Mouse (Mus musculus) olfactory bulb, adult 2 months (tissue): ENCODE measurements around the gene Fam163b. TPM values are rescaled to one million over a fixed set of nuclear protein-coding genes. Genes with fewer than 3 reads are reported as not detected.
A peak's percentile ranks its signal among the peaks of the same experiment; 100 is the strongest.

Experiments
- H3K27ac ChIP-seq: fragments of 200-500 bp; 2 replicates; pipeline ENCODE4 v1.5.1; 2012; ENCODE audit warnings: low read depth, low read length; ENCODE audit not compliant: insufficient read depth
- H3K4me1 ChIP-seq: fragments of 200-500 bp; 2 replicates; pipeline ENCODE4 v1.6.1; 2012; ENCODE audit warnings: low read length; ENCODE audit not compliant: control insufficient read depth, insufficient read depth
- H3K4me3 ChIP-seq: fragments of 200-500 bp; 2 replicates; pipeline ENCODE4 v1.5.1; 2012; ENCODE audit warnings: mild to moderate bottlenecking, low read depth, low read length, moderate library complexity; ENCODE audit not compliant: insufficient read depth
- CTCF ChIP-seq: fragments of 200-500 bp; IDR thresholded peaks from 2 replicates; pipeline ENCODE4 v1.5.1; 2012; ENCODE audit warnings: low read depth, mild to moderate bottlenecking, low read length, moderate library complexity; ENCODE audit not compliant: insufficient read depth
- POLR2A ChIP-seq: fragments of 200-500 bp; IDR thresholded peaks from 2 replicates; pipeline ENCODE4 v1.6.1; 2012; ENCODE audit warnings: mild to moderate bottlenecking, low read depth, low read length, moderate library complexity; ENCODE audit not compliant: insufficient read depth
- WGBS: fragments of 180-500 bp; shearing (Covaris S2); methylation state at CpG from one replicate; pipeline ENCODE4 v1.1.7; 2018; 5-methylcytosine and 5-hydroxymethylcytosine counted together
- polyA plus RNA-seq: library from polyadenylated mRNA; stranded (reverse); fragments of >200 nt; gene quantifications from 2 replicates; pipeline ENCODE4 v1.2.4, GENCODE M21; 2012; ENCODE audit warnings: low replicate concordance; ENCODE audit not compliant: missing spikeins, insufficient read depth, insufficient read length

The Fam163b gene
- polyA plus RNA-seq, 1 experiment: not detected

GRCm38 (mm10) chr2:27085801-27086200, 56.5 kb downstream of the Fam163b start:
- Histone ChIP-seq H3K4me1 (peaks cover 35% of the 10 kb centered on the region), H3K4me3 (no peak overlapping the region), H3K27ac (no peak overlapping the region)
- no peak for TF ChIP-seq POLR2A
- no peak for TF ChIP-seq CTCF
- WGBS: 37% methylated on average over 2 of the region's 2 CpGs

- Histone ChIP-seq H3K27ac (no peak overlapping the region), H3K4me3 (no peak overlapping the region), H3K4me1 (peaks cover 38% of the 10 kb centered on the region)
- TF ChIP-seq CTCF (no peak), POLR2A (no peak)
- WGBS: 41% methylated on average over 8 of the region's 8 CpGs
Measured at GRCm38 (mm10) chr2:27084963-27085362, 57.3 kb downstream of the Fam163b start.

- H3K4me3 ChIP-seq: no peak overlapping the region
- H3K27ac ChIP-seq: no peak overlapping the region
- H3K4me1 ChIP-seq: peaks cover 48% of the 10 kb centered on the region
- TF ChIP-seq CTCF: no peak
- TF ChIP-seq POLR2A: no peak
- WGBS: 84% methylated on average over 12 of the region's 12 CpGs
Measured at GRCm38 (mm10) chr2:27083761-27084475, 58.4 kb downstream of the Fam163b start.

GRCm38 (mm10) chr2:27079649-27080048, 62.6 kb downstream of the Fam163b start:
- Histone ChIP-seq H3K4me1 (peaks cover 38% of the 10 kb centered on the region), H3K27ac (0 out of 2 replicates have a peak overlapping the region, but pooled peaks have one; percentile 9), H3K4me3 (no peak overlapping the region)
- WGBS: 54% methylated on average over 2 of the region's 2 CpGs
- no peak for TF ChIP-seq CTCF
- TF ChIP-seq POLR2A: no peak

- Histone ChIP-seq H3K4me3 (no peak within 1 kb of the TSS), H3K4me1 (peaks cover 35% of the 10 kb centered on the region), H3K27ac (0 out of 2 replicates have a peak within 1 kb of the TSS, but pooled peaks have one; percentile 9)
- no peak for TF ChIP-seq CTCF
- no peak for TF ChIP-seq POLR2A
- WGBS: 44% methylated on average over 10 of the region's 10 CpGs
Measured at GRCm38 (mm10) chr2:27079152-27079584, 63.1 kb downstream of the Fam163b start, which contains the start of gene Adamtsl2. Adamtsl2 (plus strand) TSS chr2:27079379.

GRCm38 (mm10) chr2:27078312-27078711, 64.0 kb downstream of the Fam163b start:
- H3K4me3 ChIP-seq: no peak overlapping the region
- WGBS: 48% methylated on average over 2 of the region's 2 CpGs
- no peak for TF ChIP-seq CTCF
- TF ChIP-seq POLR2A: no peak
- H3K4me1 ChIP-seq: peaks cover 29% of the 10 kb centered on the region
- H3K27ac ChIP-seq: no peak overlapping the region

- no peak overlapping the region for H3K27ac ChIP-seq
- no peak for TF ChIP-seq CTCF
- TF ChIP-seq POLR2A: no peak
- WGBS: 46% methylated on average over 10 of the region's 10 CpGs
- peaks cover 29% of the 10 kb centered on the region for H3K4me1 ChIP-seq
- no peak overlapping the region for H3K4me3 ChIP-seq
Measured at GRCm38 (mm10) chr2:27077655-27078244, 64.5 kb downstream of the Fam163b start.

- 86% methylated on average over 3 of the region's 3 CpGs for WGBS
- TF ChIP-seq POLR2A (no peak), CTCF (no peak)
- Histone ChIP-seq H3K4me3 (no peak overlapping the region), H3K27ac (no peak overlapping the region), H3K4me1 (peaks cover 37% of the 10 kb centered on the region)
Measured at GRCm38 (mm10) chr2:27075485-27075884, 66.8 kb downstream of the Fam163b start.

GRCm38 (mm10) chr2:27074804-27075203, 67.5 kb downstream of the Fam163b start:
- no peak overlapping the region for H3K27ac ChIP-seq
- 76% methylated on average over 4 of the region's 4 CpGs for WGBS
- TF ChIP-seq CTCF (no peak), POLR2A (no peak)
- no peak overlapping the region for H3K4me3 ChIP-seq
- peaks cover 33% of the 10 kb centered on the region for H3K4me1 ChIP-seq

GRCm38 (mm10) chr2:27073407-27073806, 68.9 kb downstream of the Fam163b start:
- Histone ChIP-seq H3K4me1 (peaks cover 22% of the 10 kb centered on the region), H3K27ac (no peak overlapping the region), H3K4me3 (no peak overlapping the region)
- WGBS: 84% methylated on average over 4 of the region's 4 CpGs
- TF ChIP-seq POLR2A: no peak
